In genomic region chrX:39105921-39106320, GRCm38 (mm10) we compare ENCODE assay signal across 12 mouse cellular contexts.
"Had no signal": no experiment of that assay in that cellular context is flagged by ENCODE, and none has a peak within 500 bp of the region (broad histone marks: within the 10 kb centered on the region; RNA-seq: fewer than 3 reads in every experiment).

No protein-coding gene starts in this region.

- H3K9ac ChIP-seq: liver, embryonic 15.5 days; neural tube, embryonic 13.5 days had no signal

- H3K36me3 ChIP-seq: liver, embryonic 15.5 days; neural tube, embryonic 13.5 days had no signal

- H3K27me3 ChIP-seq: liver, embryonic 15.5 days; neural tube, embryonic 13.5 days had no signal

- DNase-seq: kidney, adult 9 months; kidney, postnatal 36 days; left cerebral cortex, postnatal 4 days; lung, adult 2 months; lung, postnatal 36 days; right cerebral cortex, postnatal 14 days; thymus, postnatal 36 days had no signal

- H3K27ac ChIP-seq: kidney, postnatal 0 days; liver, embryonic 15.5 days; neural tube, embryonic 13.5 days had no signal

- H3K4me2 ChIP-seq: liver, embryonic 11.5 days; liver, embryonic 15.5 days; neural tube, embryonic 13.5 days had no signal

- H3K4me3 ChIP-seq: liver, embryonic 15.5 days; neural tube, embryonic 13.5 days had no signal

- H3K4me1 ChIP-seq: liver, embryonic 15.5 days; neural tube, embryonic 13.5 days had no signal

- H3K9me3 ChIP-seq: liver, embryonic 15.5 days; neural tube, embryonic 13.5 days had no signal

- ATAC-seq: lung, postnatal 0 days had no signal
